Mouse (Mus musculus): ENCODE data around the gene Cnot3. TPM values are rescaled to one million over a fixed set of nuclear protein-coding genes. Genes with fewer than 3 reads are reported as not detected.

Gene Cnot3
- polyA plus RNA-seq, 1 experiment from 2014 or later = 19.7 TPM

DNA sequence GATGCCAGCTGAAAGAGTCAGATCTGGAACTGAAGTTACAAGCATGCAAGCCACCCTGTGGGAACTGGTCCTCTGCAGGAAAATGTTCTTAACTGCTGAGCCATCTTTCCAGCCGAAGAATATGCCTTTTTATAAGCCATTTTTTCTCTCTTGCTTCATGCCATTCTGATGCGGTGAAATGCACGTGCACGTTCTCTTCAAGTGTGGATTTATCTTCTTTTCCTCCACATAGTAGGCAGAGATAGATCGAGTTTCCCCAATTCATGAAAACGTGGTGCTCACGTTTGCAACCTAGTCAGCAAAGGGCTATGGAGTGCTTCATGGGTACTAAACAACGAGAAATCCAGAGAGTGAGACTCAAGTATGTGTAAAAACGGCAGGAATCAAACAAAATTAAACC, 1.2 kb upstream of the Cnot3 start:
- TF ChIP-seq CTCF (IDR thresholded peaks at IDR 0.05; ENCODE audit: low read depth) (no peak), EP300 (optimal IDR thresholded peaks at IDR 0.05) (no peak)
- no peak overlapping the region for H3K9ac ChIP-seq (ENCODE audit: low read length)
- no peaks in the 10 kb centered on the region for H3K9me3 ChIP-seq (ENCODE audit: control insufficient read depth, low read length)
- peak overlapping the region; percentile 41; the same call in 1 of the 2 replicates for H3K4me3 ChIP-seq (ENCODE audit: low read depth, low read length)
- WGBS = 19% methylated on average over 9 of the region's 9 CpGs
- no peak overlapping the region for H3K27ac ChIP-seq (replicated peaks)
- ATAC-seq (ENCODE audit: low FRiP score, low TSS enrichment) (no peak), DNase-seq (ENCODE audit: low spot score) (no peak)
- H3K27me3 ChIP-seq (ENCODE audit: control insufficient read depth, insufficient read depth, low read length) = no peaks in the 10 kb centered on the region
- H3K36me3 ChIP-seq (ENCODE audit: control insufficient read depth, insufficient read depth, low read length) = peaks cover 14% of the 10 kb centered on the region; the same call in 1 of the 2 replicates
- H3K4me1 ChIP-seq (replicated peaks; ENCODE audit: control insufficient read depth, insufficient read depth) = peaks cover 10% of the 10 kb centered on the region
- H3K4me2 ChIP-seq (replicated peaks; ENCODE audit: low read depth) = peak overlapping the region; percentile 42

DNA sequence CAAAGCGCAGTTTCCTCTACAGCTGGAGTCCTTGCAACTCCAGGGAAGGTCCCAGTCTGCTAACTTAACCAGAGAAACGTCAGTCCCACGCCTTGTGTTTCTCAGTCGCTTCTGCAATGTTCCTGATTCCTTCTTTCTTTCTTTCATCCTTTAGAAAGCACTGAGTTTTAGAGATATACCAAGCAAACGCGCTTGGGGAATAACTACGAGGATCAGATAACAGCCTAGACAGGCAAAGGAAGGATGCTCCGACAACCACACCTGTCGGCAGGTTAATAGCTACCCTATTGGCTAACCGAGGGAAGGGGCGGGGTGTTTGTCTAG, 758 bp upstream of the Cnot3 start:
- Histone ChIP-seq H3K9ac (ENCODE audit: low read length) (no peak overlapping the region), H3K36me3 (ENCODE audit: control insufficient read depth, insufficient read depth, low read length) (peaks cover 14% of the 10 kb centered on the region; the same call in 1 of the 2 replicates), H3K4me1 (replicated peaks; ENCODE audit: control insufficient read depth, insufficient read depth) (peaks cover 10% of the 10 kb centered on the region), H3K4me2 (replicated peaks; ENCODE audit: low read depth) (peak overlapping the region; percentile 42), H3K9me3 (ENCODE audit: control insufficient read depth, low read length) (no peaks in the 10 kb centered on the region), H3K4me3 (ENCODE audit: low read depth, low read length) (peak overlapping the region; percentile 41), H3K27me3 (ENCODE audit: control insufficient read depth, insufficient read depth, low read length) (no peaks in the 10 kb centered on the region), H3K27ac (replicated peaks) (peak overlapping the region; percentile 49; the same call in 1 of the 2 replicates)
- ATAC-seq (ENCODE audit: low FRiP score, low TSS enrichment) (no peak), DNase-seq (ENCODE audit: low spot score) (no peak)
- under 1% methylated on average over 11 of the region's 11 CpGs for WGBS
- TF ChIP-seq CTCF (IDR thresholded peaks at IDR 0.05; ENCODE audit: low read depth) = no peak
- TF ChIP-seq EP300 (optimal IDR thresholded peaks at IDR 0.05) = no peak

- H3K9me3 ChIP-seq (ENCODE audit: control insufficient read depth, low read length) = no peaks in the 10 kb centered on the region
- peak overlapping the region; percentile 99 for H3K27ac ChIP-seq (replicated peaks)
- H3K27me3 ChIP-seq (ENCODE audit: control insufficient read depth, insufficient read depth, low read length) = no peaks in the 10 kb centered on the region
- DNase-seq (ENCODE audit: low spot score) (no peak), ATAC-seq (ENCODE audit: low FRiP score, low TSS enrichment) (no peak)
- no peak for TF ChIP-seq EP300 (optimal IDR thresholded peaks at IDR 0.05)
- no peak for TF ChIP-seq CTCF (IDR thresholded peaks at IDR 0.05; ENCODE audit: low read depth)
- H3K9ac ChIP-seq (ENCODE audit: low read length) = peak overlapping the region; percentile 98
- 1% methylated on average over 50 of the region's 58 CpGs for WGBS
- peak overlapping the region; percentile 80 for H3K4me2 ChIP-seq (replicated peaks; ENCODE audit: low read depth)
- peaks cover 10% of the 10 kb centered on the region for H3K4me1 ChIP-seq (replicated peaks; ENCODE audit: control insufficient read depth, insufficient read depth)
- H3K4me3 ChIP-seq (ENCODE audit: low read depth, low read length) = peak overlapping the region; percentile 99
- peaks cover 6% of the 10 kb centered on the region; the same call in 1 of the 2 replicates for H3K36me3 ChIP-seq (ENCODE audit: control insufficient read depth, insufficient read depth, low read length)
These were observed 489 bp downstream of the Cnot3 start for GRCm38 (mm10) chr7:3645488-3646025.

GRCm38 (mm10) chr7:3646188-3646587, 1.1 kb downstream of the Cnot3 start:
- Histone ChIP-seq H3K4me2 (replicated peaks; ENCODE audit: low read depth) (peak overlapping the region; percentile 80), H3K4me3 (ENCODE audit: low read depth, low read length) (peak overlapping the region; percentile 99), H3K27me3 (ENCODE audit: control insufficient read depth, insufficient read depth, low read length) (no peaks in the 10 kb centered on the region), H3K9ac (ENCODE audit: low read length) (peak overlapping the region; percentile 98), H3K36me3 (ENCODE audit: control insufficient read depth, insufficient read depth, low read length) (peaks cover 4% of the 10 kb centered on the region), H3K9me3 (ENCODE audit: control insufficient read depth, low read length) (no peaks in the 10 kb centered on the region), H3K4me1 (replicated peaks; ENCODE audit: control insufficient read depth, insufficient read depth) (peaks cover 10% of the 10 kb centered on the region), H3K27ac (replicated peaks) (peak overlapping the region; percentile 99; the same call in 1 of the 2 replicates)
- WGBS = 7% methylated on average over 9 of the region's 9 CpGs
- TF ChIP-seq EP300 (optimal IDR thresholded peaks at IDR 0.05) = no peak
- TF ChIP-seq CTCF (IDR thresholded peaks at IDR 0.05; ENCODE audit: low read depth) = no peak
- DNase-seq (ENCODE audit: low spot score) (no peak), ATAC-seq (ENCODE audit: low FRiP score, low TSS enrichment) (no peak)

GRCm38 (mm10) chr7:3646641-3647040, 1.6 kb downstream of the Cnot3 start:
- no peak for TF ChIP-seq CTCF (IDR thresholded peaks at IDR 0.05; ENCODE audit: low read depth)
- TF ChIP-seq EP300 (optimal IDR thresholded peaks at IDR 0.05) = no peak
- H3K4me2 ChIP-seq (replicated peaks; ENCODE audit: low read depth) = peak overlapping the region; percentile 80
- no peaks in the 10 kb centered on the region for H3K27me3 ChIP-seq (ENCODE audit: control insufficient read depth, insufficient read depth, low read length)
- WGBS = 45% methylated on average over 4 of the region's 4 CpGs
- H3K4me1 ChIP-seq (replicated peaks; ENCODE audit: control insufficient read depth, insufficient read depth) = peaks cover 10% of the 10 kb centered on the region
- peaks cover 8% of the 10 kb centered on the region for H3K36me3 ChIP-seq (ENCODE audit: control insufficient read depth, insufficient read depth, low read length)
- H3K9ac ChIP-seq (ENCODE audit: low read length) = peak overlapping the region; percentile 98
- ATAC-seq (ENCODE audit: low FRiP score, low TSS enrichment) (no peak), DNase-seq (ENCODE audit: low spot score) (no peak)
- no peak overlapping the region for H3K27ac ChIP-seq (replicated peaks)
- H3K4me3 ChIP-seq (ENCODE audit: low read depth, low read length) = peak overlapping the region; percentile 99
- no peaks in the 10 kb centered on the region for H3K9me3 ChIP-seq (ENCODE audit: control insufficient read depth, low read length)

- Histone ChIP-seq H3K27ac (replicated peaks) (no peak overlapping the region), H3K4me1 (replicated peaks; ENCODE audit: control insufficient read depth, insufficient read depth) (no peaks in the 10 kb centered on the region), H3K4me2 (replicated peaks; ENCODE audit: low read depth) (no peak overlapping the region), H3K9me3 (ENCODE audit: control insufficient read depth, low read length) (no peaks in the 10 kb centered on the region), H3K9ac (ENCODE audit: low read length) (no peak overlapping the region), H3K27me3 (ENCODE audit: control insufficient read depth, insufficient read depth, low read length) (no peaks in the 10 kb centered on the region), H3K36me3 (ENCODE audit: control insufficient read depth, insufficient read depth, low read length) (peaks cover 57% of the 10 kb centered on the region), H3K4me3 (ENCODE audit: low read depth, low read length) (no peak overlapping the region)
- TF ChIP-seq CTCF (IDR thresholded peaks at IDR 0.05; ENCODE audit: low read depth) (no peak), EP300 (optimal IDR thresholded peaks at IDR 0.05) (no peak)
- DNase-seq (ENCODE audit: low spot score) (no peak), ATAC-seq (ENCODE audit: low FRiP score, low TSS enrichment) (no peak)
- 85% methylated on average over 4 of the region's 4 CpGs for WGBS
These were observed 11.9 kb downstream of the Cnot3 start for GRCm38 (mm10) chr7:3656966-3657365.
